Mouse (Mus musculus): ENCODE measurements around the gene Cdc42bpa. TPM values are rescaled to one million over a fixed set of nuclear protein-coding genes. Genes with fewer than 3 reads are reported as not detected.

Cdc42bpa gene
- polyA plus RNA-seq, 1 experiment, result 6.6 TPM

DNA sequence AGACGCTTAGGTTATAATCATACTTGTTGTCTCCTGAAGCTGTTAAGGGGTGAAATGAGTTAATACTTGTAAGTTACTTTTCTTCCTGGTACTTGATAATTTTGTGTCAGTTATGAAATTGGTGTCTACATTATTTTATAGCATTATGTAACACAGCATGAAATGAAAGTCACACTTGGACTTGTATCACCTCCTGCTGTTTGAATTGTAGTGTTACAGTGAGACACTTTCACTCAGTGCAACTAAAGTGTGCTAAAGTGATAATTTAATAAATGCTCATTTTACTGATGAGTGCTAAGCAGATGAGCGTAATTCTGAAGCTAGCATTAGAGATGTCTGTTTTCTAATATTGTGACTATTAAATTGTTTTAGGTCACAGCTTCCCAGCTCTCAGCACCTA is 180.7 kb downstream of the Cdc42bpa start:
- H3K27ac ChIP-seq (ENCODE audit: insufficient read depth, low read depth, low read length), result no peak overlapping the region
- 94% methylated on average over 2 of the region's 2 CpGs for WGBS

DNA sequence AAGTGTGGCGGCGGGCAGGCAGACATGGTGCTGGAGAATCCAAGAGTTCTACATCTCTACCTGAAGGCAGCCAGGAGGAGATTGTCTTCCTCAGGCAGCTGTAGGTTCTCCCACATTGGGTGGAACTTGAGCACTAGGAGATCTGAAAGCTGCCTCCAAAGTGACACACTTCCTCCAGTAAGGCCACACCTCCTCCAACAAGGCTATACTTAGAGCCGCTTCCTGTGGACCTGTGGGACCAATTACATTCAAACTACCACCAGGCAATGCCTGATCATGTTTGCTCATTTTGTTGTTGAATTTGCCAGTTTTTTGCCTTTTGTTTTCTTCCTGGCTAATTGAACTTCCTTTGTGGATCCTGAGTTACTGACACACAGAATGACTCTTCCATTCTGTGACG is 187.8 kb downstream of the Cdc42bpa start:
- TF ChIP-seq CTCF (IDR thresholded peaks at IDR 0.05; ENCODE audit: extremely low read depth, insufficient read length, insufficient replicate concordance, low read depth, low read length), result no peak
- TF ChIP-seq POLR2A (IDR thresholded peaks at IDR 0.05; ENCODE audit: low read depth, low read length), result no peak
- 87% methylated on average over 4 of the region's 4 CpGs for WGBS
- no peak overlapping the region for H3K27ac ChIP-seq (ENCODE audit: insufficient read depth, low read depth, low read length)

More for the DNA sequence above, 180.7 kb downstream of the Cdc42bpa start:
- TF ChIP-seq POLR2A (IDR thresholded peaks at IDR 0.05; ENCODE audit: low read depth, low read length), result no peak
- no peak for TF ChIP-seq CTCF (IDR thresholded peaks at IDR 0.05; ENCODE audit: extremely low read depth, insufficient read length, insufficient replicate concordance, low read depth, low read length)
- Histone ChIP-seq H3K4me3 (ENCODE audit: low read depth, low read length) (no peak overlapping the region), H3K27me3 (ENCODE audit: control insufficient read depth, insufficient read depth, low read length) (no peaks in the 10 kb centered on the region), H3K4me1 (ENCODE audit: control insufficient read depth, insufficient read depth, insufficient read length, low read length) (no peaks in the 10 kb centered on the region), H3K36me3 (ENCODE audit: control insufficient read depth, insufficient read depth, low read length) (peaks cover 15% of the 10 kb centered on the region)

DNA sequence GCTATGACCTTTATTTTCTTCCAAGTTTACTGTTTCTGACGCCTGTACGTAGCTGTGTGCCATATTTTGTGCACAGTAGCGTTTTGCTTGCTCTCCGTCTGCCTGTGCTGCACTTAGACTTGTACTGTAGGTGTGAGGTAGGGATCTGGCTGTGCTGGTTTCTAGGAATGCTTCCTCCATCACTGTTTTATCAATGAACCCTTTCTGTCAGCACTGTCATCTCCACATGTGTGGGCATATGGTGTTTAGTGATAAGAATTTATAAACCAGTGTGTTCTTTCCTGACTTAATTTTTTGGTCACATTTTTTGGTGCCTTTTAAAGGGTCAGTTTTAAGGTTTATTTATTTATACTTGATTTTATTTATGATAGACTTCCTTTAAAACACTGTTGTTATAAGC is 188.3 kb downstream of the Cdc42bpa start:
- Histone ChIP-seq H3K27ac (ENCODE audit: insufficient read depth, low read depth, low read length) (no peak overlapping the region), H3K4me3 (ENCODE audit: low read depth, low read length) (no peak overlapping the region), H3K36me3 (ENCODE audit: control insufficient read depth, insufficient read depth, low read length) (peaks cover 9% of the 10 kb centered on the region), H3K4me1 (ENCODE audit: control insufficient read depth, insufficient read depth, insufficient read length, low read length) (no peaks in the 10 kb centered on the region), H3K27me3 (ENCODE audit: control insufficient read depth, insufficient read depth, low read length) (no peaks in the 10 kb centered on the region)
- WGBS, result 89% methylated on average over 4 of the region's 4 CpGs
- TF ChIP-seq POLR2A (IDR thresholded peaks at IDR 0.05; ENCODE audit: low read depth, low read length), result no peak
- no peak for TF ChIP-seq CTCF (IDR thresholded peaks at IDR 0.05; ENCODE audit: extremely low read depth, insufficient read length, insufficient replicate concordance, low read depth, low read length)

More for the DNA sequence above, 187.8 kb downstream of the Cdc42bpa start:
- H3K4me1 ChIP-seq (ENCODE audit: control insufficient read depth, insufficient read depth, insufficient read length, low read length), result no peaks in the 10 kb centered on the region
- H3K36me3 ChIP-seq (ENCODE audit: control insufficient read depth, insufficient read depth, low read length), result peaks cover 9% of the 10 kb centered on the region
- H3K27me3 ChIP-seq (ENCODE audit: control insufficient read depth, insufficient read depth, low read length), result no peaks in the 10 kb centered on the region
- H3K4me3 ChIP-seq (ENCODE audit: low read depth, low read length), result no peak overlapping the region

DNA sequence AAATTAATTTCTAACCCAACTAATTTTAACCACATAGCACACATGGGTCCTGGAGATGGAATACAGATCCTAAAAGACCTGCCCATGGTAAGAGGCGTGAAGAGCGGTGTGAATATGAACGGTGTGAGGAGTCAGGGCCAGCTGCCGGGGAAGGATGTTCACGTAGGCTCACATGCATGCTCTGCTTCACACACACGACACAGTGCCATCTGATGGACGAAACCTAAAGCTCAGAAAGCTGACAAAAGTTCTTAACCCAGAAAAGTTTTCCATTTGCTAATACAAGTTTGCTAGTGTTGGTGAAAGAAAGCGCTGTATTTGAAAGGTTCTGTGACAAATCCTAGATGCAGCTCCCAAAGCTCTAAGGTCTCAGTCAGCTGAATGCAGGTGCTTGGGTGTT is 190.9 kb downstream of the Cdc42bpa start:
- no peak for TF ChIP-seq CTCF (IDR thresholded peaks at IDR 0.05; ENCODE audit: extremely low read depth, insufficient read length, insufficient replicate concordance, low read depth, low read length)
- no peak for TF ChIP-seq POLR2A (IDR thresholded peaks at IDR 0.05; ENCODE audit: low read depth, low read length)
- peaks cover 7% of the 10 kb centered on the region; the same call in 1 of the 2 replicates for H3K36me3 ChIP-seq (ENCODE audit: control insufficient read depth, insufficient read depth, low read length)
- WGBS, result 89% methylated on average over 8 of the region's 8 CpGs
- no peaks in the 10 kb centered on the region for H3K4me1 ChIP-seq (ENCODE audit: control insufficient read depth, insufficient read depth, insufficient read length, low read length)
- no peak overlapping the region for H3K27ac ChIP-seq (ENCODE audit: insufficient read depth, low read depth, low read length)
- H3K27me3 ChIP-seq (ENCODE audit: control insufficient read depth, insufficient read depth, low read length), result no peaks in the 10 kb centered on the region
- no peak overlapping the region for H3K4me3 ChIP-seq (ENCODE audit: low read depth, low read length)

DNA sequence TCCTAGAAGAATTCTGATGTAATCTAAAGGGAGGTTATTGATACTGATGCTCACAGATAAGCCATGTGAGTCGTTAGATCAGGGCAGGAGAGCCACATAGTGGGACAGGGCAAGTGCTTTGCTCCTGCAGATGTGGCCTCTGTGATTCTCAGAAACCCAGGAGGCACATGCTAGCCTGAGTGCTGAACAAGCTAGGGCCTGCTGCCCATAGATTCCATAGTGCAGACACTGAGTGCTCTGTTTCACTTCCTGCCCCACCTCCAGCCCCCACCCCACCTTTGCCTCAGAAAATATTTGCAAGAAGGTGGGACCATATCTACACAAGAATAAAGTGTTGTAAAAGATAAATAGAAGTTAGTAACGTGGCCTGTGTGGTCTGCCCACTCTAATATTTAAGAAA is 198.4 kb downstream of the Cdc42bpa start:
- Histone ChIP-seq H3K27ac (ENCODE audit: insufficient read depth, low read depth, low read length) (no peak overlapping the region), H3K36me3 (ENCODE audit: control insufficient read depth, insufficient read depth, low read length) (peaks cover 2% of the 10 kb centered on the region; the same call in 1 of the 2 replicates), H3K4me3 (ENCODE audit: low read depth, low read length) (no peak overlapping the region), H3K4me1 (ENCODE audit: control insufficient read depth, insufficient read depth, insufficient read length, low read length) (no peaks in the 10 kb centered on the region), H3K27me3 (ENCODE audit: control insufficient read depth, insufficient read depth, low read length) (no peaks in the 10 kb centered on the region)
- TF ChIP-seq POLR2A (IDR thresholded peaks at IDR 0.05; ENCODE audit: low read depth, low read length) (no peak), CTCF (IDR thresholded peaks at IDR 0.05; ENCODE audit: extremely low read depth, insufficient read length, insufficient replicate concordance, low read depth, low read length) (no peak)
- 46% methylated on average over 2 of the region's 2 CpGs for WGBS

DNA sequence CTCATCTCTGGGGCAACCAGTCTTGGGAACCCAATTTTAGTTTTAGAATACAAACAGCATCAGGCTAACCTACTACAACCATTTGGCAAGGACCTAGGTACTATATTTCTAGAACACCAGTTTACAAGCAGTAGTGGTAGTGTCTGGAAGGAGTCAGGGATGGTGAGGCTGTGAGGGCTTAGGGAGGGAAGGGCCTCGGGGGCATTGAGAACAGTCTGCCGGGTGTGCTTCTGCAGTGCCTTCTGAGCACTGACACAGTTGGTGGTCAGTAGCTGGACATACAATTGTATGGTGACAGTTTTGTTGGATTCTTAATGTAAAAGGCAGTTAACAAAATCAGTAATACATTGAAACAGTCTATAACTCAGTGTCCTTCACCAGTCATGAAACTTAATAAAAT is 200.3 kb downstream of the Cdc42bpa start:
- no peak for TF ChIP-seq CTCF (IDR thresholded peaks at IDR 0.05; ENCODE audit: extremely low read depth, insufficient read length, insufficient replicate concordance, low read depth, low read length)
- no peak for TF ChIP-seq POLR2A (IDR thresholded peaks at IDR 0.05; ENCODE audit: low read depth, low read length)
- Histone ChIP-seq H3K4me1 (ENCODE audit: control insufficient read depth, insufficient read depth, insufficient read length, low read length) (no peaks in the 10 kb centered on the region), H3K27me3 (ENCODE audit: control insufficient read depth, insufficient read depth, low read length) (no peaks in the 10 kb centered on the region), H3K27ac (ENCODE audit: insufficient read depth, low read depth, low read length) (no peak overlapping the region), H3K36me3 (ENCODE audit: control insufficient read depth, insufficient read depth, low read length) (peaks cover 5% of the 10 kb centered on the region), H3K4me3 (ENCODE audit: low read depth, low read length) (no peak overlapping the region)
- 83% methylated on average over 2 of the region's 2 CpGs for WGBS

DNA sequence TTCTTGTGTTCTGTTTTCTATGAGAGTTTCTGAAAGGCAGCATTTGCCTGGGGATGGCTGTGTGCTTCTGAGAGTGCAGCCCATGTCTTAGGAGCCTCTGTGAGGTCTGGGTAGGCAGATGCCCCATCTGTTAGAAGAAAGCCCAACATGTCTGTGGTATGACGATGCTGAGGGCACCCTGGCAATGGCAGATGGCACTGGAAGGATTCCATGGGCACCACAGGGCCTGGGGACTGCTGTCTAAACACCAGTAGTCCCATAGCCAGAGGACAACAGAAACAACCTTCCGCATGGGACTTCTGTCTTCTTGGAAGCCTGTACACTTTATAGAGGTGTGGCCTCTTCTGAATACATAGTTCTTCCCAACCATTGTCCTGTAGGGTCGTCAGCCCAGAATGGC is 200.9 kb downstream of the Cdc42bpa start:
- 80% methylated on average over 3 of the region's 3 CpGs for WGBS
- Histone ChIP-seq H3K27me3 (ENCODE audit: control insufficient read depth, insufficient read depth, low read length) (no peaks in the 10 kb centered on the region), H3K27ac (ENCODE audit: insufficient read depth, low read depth, low read length) (no peak overlapping the region), H3K4me3 (ENCODE audit: low read depth, low read length) (no peak overlapping the region), H3K4me1 (ENCODE audit: control insufficient read depth, insufficient read depth, insufficient read length, low read length) (no peaks in the 10 kb centered on the region), H3K36me3 (ENCODE audit: control insufficient read depth, insufficient read depth, low read length) (peaks cover 8% of the 10 kb centered on the region)
- no peak for TF ChIP-seq CTCF (IDR thresholded peaks at IDR 0.05; ENCODE audit: extremely low read depth, insufficient read length, insufficient replicate concordance, low read depth, low read length)
- no peak for TF ChIP-seq POLR2A (IDR thresholded peaks at IDR 0.05; ENCODE audit: low read depth, low read length)
